Mouse (Mus musculus): Measurements from ENCODE around the gene Rnf41.

DNA sequence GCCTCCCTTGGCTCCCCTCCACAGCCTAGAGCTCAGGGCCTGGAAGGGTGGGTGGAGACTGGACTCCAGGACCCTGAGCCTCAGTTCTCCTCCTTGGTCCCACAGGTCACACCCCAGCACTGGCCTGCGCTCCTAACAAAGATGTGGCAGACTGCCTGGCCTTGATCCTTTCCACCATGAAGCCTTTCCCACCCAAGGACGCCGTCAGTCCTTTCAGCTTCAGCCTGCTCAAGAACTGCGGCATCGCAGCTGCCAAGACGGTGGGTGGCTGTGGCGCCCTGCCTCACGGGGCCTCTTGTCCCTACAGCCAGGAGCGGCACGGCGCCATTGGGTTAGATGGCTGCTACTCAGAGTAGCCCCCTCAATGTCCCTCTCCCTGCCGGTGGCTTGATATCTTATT lies 21.1 kb upstream of the Rnf41 start:
- TF ChIP-seq EP300 (IDR thresholded peaks at IDR 0.05) (no peak), CTCF (IDR thresholded peaks at IDR 0.05) (no peak)
